In genomic region chr7:68127799-68128261, GRCm38 (mm10) we compare ENCODE assay signal across 8 mouse cellular contexts.
DNase-seq lines count a peak whose midpoint lies in the region; ATAC-seq lines count a peak whose summit lies in the region.

No protein-coding gene starts in this region.

- 36% methylated on average over 6 of the region's 6 CpGs for WGBS in forebrain, embryonic 15.5 days
- WGBS in hindbrain, embryonic 14.5 days = 38% methylated on average over 6 of the region's 6 CpGs

- H3K27me3 ChIP-seq in forebrain, embryonic 15.5 days = no peaks in the 10 kb centered on the region
- no peaks in the 10 kb centered on the region for H3K27me3 ChIP-seq in hindbrain, embryonic 14.5 days (ENCODE audit: control insufficient read depth, insufficient read depth, low read length)

- H3K4me3 ChIP-seq in forebrain, embryonic 15.5 days = peak overlapping the region; percentile 49
- peak overlapping the region; percentile 59 for H3K4me3 ChIP-seq in hindbrain, embryonic 14.5 days (replicated peaks; ENCODE audit: low read length)

- 0 out of 2 replicates have a peak, but pooled peaks have one; percentile 6 for ATAC-seq in forebrain, embryonic 15.5 days (replicated peaks)
- no peak for ATAC-seq in hindbrain, embryonic 14.5 days (ENCODE audit: low FRiP score)

- H3K9me3 ChIP-seq in forebrain, embryonic 15.5 days = no peaks in the 10 kb centered on the region
- no peaks in the 10 kb centered on the region for H3K9me3 ChIP-seq in hindbrain, embryonic 14.5 days (ENCODE audit: control insufficient read depth, low read length)

- H3K27ac ChIP-seq in forebrain, embryonic 15.5 days (replicated peaks) = peak overlapping the region; percentile 96
- H3K27ac ChIP-seq in hindbrain, embryonic 14.5 days = peak overlapping the region; percentile 97

- peaks cover 49% of the 10 kb centered on the region for H3K4me1 ChIP-seq in forebrain, embryonic 15.5 days
- peaks cover 35% of the 10 kb centered on the region for H3K4me1 ChIP-seq in hindbrain, embryonic 14.5 days (replicated peaks; ENCODE audit: control insufficient read depth, insufficient read depth, low read length)

- H3K4me2 ChIP-seq in forebrain, embryonic 15.5 days (replicated peaks) = peak overlapping the region; percentile 76
- peak overlapping the region; percentile 90 for H3K4me2 ChIP-seq in hindbrain, embryonic 14.5 days (replicated peaks)

- peak overlapping the region; percentile 48 for H3K9ac ChIP-seq in forebrain, embryonic 15.5 days (replicated peaks)
- peak overlapping the region; percentile 78 for H3K9ac ChIP-seq in hindbrain, embryonic 14.5 days

- H3K36me3 ChIP-seq in forebrain, embryonic 15.5 days = no peaks in the 10 kb centered on the region
- H3K36me3 ChIP-seq in hindbrain, embryonic 14.5 days (replicated peaks; ENCODE audit: control insufficient read depth, insufficient read depth) = no peaks in the 10 kb centered on the region

- peak; percentile 46 for DNase-seq in embryo, embryonic 10 days (ENCODE audit: low spot score)
- DNase-seq in embryo, embryonic 9.5 days (ENCODE audit: extremely low spot score) = no peak
- DNase-seq in c-Kit-positive CD71-positive TER-119-positive erythroid progenitor cells, embryonic 14.5 days (ENCODE audit: low spot score) = peak; percentile 31
- peak; percentile 63 for DNase-seq in hindbrain, embryonic 14.5 days (ENCODE audit: low spot score)
- peak; percentile 56 to 70 for DNase-seq in layer of hippocampus, postnatal 14 days (ENCODE audit: low spot score in 2 of 2)
- peak; percentile 74 for DNase-seq in lung, postnatal 10 days
- peak; percentile 74 to 75 for DNase-seq in right cerebral cortex, postnatal 10 days (ENCODE audit: low spot score in 2 of 2)
